Mouse (Mus musculus): ENCODE measurements around the gene Snorc.

Snorc gene

DNA sequence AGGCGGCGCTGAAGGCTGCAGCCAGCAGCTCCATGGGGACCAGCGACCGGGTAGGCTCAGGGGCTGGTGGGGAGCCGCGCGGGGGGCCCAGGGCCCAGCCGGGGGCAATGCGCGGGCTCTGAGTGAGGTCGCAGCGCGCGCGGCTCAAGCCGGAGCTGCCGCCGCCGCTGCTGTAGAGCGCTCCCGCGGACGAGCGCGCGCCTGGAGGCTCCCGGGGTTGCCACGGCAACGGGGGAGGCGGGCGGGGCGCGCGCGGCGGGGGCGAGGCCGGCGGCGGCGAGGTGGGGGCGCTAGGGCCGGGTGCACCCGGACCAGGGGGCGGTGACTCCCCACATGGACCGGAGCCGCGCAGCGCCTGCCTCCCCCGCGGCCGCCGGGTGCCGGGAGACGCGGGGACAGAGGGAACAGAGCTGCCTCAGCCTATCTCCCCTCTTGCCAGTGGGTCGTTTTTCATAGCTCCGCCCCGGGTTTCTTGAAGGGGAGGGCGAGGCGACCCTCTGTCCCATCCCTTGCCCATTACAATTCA, 40.2 kb downstream of the Snorc start:
- peak; percentile 46 to 56 for DNase-seq (ENCODE audit: low spot score in 2 of 2)

DNA sequence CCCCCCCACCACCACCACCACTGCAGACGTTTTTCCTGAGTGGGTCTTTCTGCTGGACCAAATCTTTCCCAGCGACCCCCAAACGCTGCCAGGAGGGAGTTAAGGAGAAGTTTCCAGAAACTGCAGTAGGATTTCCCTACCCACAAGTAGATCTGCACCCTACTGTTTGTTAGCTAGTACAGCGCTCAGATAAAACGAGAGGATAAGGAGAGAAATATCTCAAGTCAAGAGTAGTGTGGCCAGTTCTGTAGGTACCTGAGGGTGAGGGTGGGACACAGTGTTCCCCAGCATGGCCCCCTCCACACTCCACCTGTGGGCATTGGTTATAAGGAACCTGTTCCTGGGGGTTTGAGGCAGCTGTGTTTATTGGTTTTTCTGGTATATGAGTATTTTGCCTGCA, 40.8 kb downstream of the Snorc start:
- DNase-seq (ENCODE audit: low spot score in 2 of 2): no peak

- no peak for DNase-seq (ENCODE audit: low spot score in 2 of 2)
Measured at GRCm38 (mm10) chr1:87520467-87520866, 50.4 kb downstream of the Snorc start.

DNA sequence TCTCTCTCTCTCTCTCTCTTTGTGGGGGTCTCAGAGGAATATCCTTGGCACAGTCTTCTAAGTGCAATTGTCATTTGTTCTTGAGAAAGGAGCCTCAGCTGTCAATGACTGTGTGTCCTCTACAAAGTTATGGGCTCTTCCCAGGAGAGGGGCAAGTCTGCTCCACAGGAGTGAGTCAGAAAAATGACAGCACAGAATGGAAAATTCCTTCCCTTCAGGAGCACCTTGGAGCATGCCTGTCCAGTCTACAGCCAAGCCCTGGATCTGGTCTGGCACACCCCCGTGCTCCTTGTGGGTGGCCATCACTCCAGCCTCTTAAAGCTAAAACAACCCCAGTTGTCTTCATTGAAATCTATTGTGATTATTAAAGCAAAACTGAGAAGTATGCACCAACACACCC, 51.5 kb downstream of the Snorc start:
- no peak for DNase-seq (ENCODE audit: low spot score in 2 of 2)

DNA sequence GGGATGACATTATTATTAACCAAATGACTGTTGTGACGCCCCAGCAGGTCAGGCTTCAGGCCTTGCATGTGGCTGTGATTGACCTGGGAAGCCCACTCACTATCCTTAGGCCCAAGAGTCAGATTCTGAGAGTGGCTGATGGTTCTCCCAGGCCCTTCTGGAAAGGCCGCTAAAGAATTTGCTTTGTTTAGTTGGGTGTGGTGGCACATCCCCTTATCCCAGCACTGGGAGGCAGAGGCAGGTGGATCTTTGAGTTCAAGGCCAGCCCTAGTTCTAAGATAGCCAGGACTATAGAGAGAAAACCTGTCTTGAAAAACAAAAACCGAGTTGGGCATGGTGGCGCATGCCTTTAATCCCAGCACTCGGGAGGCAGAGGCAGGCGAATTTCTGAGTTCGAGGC, 55.0 kb downstream of the Snorc start:
- DNase-seq (ENCODE audit: low spot score in 2 of 2): no peak

Data from cerebellum, postnatal 4 days (tissue).